Mouse (Mus musculus) liver, postnatal 0 days (tissue): ENCODE results near the gene Senp1.

Experiments
- CTCF ChIP-seq: sonication (generic); IDR thresholded peaks from 2 replicates; pipeline ENCODE4 v1.5.1; 2016; ENCODE audit warnings: antibody characterized with exemption, low read depth
- EP300 ChIP-seq: IDR thresholded peaks from 2 replicates; pipeline ENCODE4 v1.6.1; 2016; ENCODE audit warnings: antibody characterized with exemption, low read depth, mild to moderate bottlenecking

DNA sequence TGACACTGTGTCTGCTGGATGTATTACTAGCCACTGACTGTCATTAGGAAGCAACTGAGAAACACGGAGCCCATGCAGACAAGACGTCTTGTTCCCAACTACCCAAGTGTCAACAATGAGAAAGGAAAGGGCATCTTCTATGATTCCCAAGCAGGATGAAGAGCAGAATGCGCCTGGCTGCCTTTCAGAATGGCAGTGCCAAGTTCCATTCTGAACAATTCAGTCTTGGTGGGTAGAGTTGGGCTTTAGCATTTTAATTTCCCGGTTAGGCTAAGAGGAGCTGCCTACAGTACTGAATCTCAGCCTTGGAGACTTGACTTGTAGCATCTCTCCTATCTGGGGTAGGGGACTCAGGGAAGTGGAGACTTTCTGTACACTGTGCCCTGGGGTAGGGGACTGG lies 40.5 kb upstream of the Senp1 start:
- TF ChIP-seq CTCF: no peak
- no peak for TF ChIP-seq EP300
